Mouse (Mus musculus) heart, adult 2 months (tissue): ENCODE results near the gene Bcl9l.

Source experiments
- CTCF ChIP-seq: fragments of 200-600 bp; IDR thresholded peaks from 2 replicates; pipeline ENCODE4 v1.8.1; 2022; ENCODE audit warnings: antibody characterized with exemption, mild to moderate bottlenecking, moderate library complexity
- EP300 ChIP-seq: fragments of 200-500 bp; IDR thresholded peaks from 2 replicates; pipeline ENCODE4 v1.6.1; 2011; ENCODE audit warnings: low read depth, low read length, control low read depth; ENCODE audit not compliant: insufficient read depth
- POLR2A ChIP-seq: fragments of 200-500 bp; IDR thresholded peaks from 2 replicates; pipeline ENCODE4 v1.6.1; 2011; ENCODE audit warnings: mild to moderate bottlenecking, low read depth, low read length, control low read depth; ENCODE audit not compliant: insufficient read depth

- peak; percentile 80; the same call in 1 of the 2 replicates for TF ChIP-seq EP300
- peak; percentile 92 for TF ChIP-seq CTCF
- TF ChIP-seq POLR2A = no peak
Observed at GRCm38 (mm10) chr9:44454132-44454890, 28.3 kb upstream of the Bcl9l start.
